Mouse (Mus musculus) liver, embryonic 14.5 days (tissue): Measurements from ENCODE around the gene Gm45062. TPM values are rescaled to one million over a fixed set of nuclear protein-coding genes. Genes with fewer than 3 reads are reported as not detected.
"Not testable (repeated sequence)": the region's sequence is repeated elsewhere in the genome, so short reads cannot be mapped to it uniquely, and the experiment has no call there.

Experiments
- ATAC-seq: fragments of 200-750 bp; cut with Nextera tagmentation; 2 replicates; pipeline ENCODE4 v1.8.0; 2017; ENCODE audit warnings: moderate number of reproducible peaks, mild to moderate bottlenecking, moderate library complexity; ENCODE audit not compliant: insufficient read depth
- DNase-seq, 3 experiments: peaks; one replicate each; pipeline ENCODE4 v3.0.0-alpha.2; 2012 to 2013; ENCODE audit warnings: low read depth in 3 of 3, low spot score in 3 of 3
- H3K27ac ChIP-seq: fragments of 300-500 bp; sonication (generic); 2 replicates; pipeline ENCODE4 v1.5.1; 2014; ENCODE audit warnings: moderate library complexity, mild to moderate bottlenecking, control low read depth, inconsistent platforms
- H3K27me3 ChIP-seq: fragments of 300-500 bp; sonication (generic); 2 replicates; pipeline ENCODE4 v1.6.1; 2014; ENCODE audit warnings: mild to moderate bottlenecking, low read length, moderate library complexity; ENCODE audit not compliant: control insufficient read depth, insufficient read depth
- H3K36me3 ChIP-seq: fragments of 300-500 bp; sonication (generic); replicated peaks from 2 replicates; pipeline ENCODE4 v1.6.1; 2014; ENCODE audit warnings: low read depth; ENCODE audit not compliant: control insufficient read depth, insufficient read depth
- H3K4me1 ChIP-seq, 2 experiments: fragments of 200-500 bp in 1 of 2; fragments of 300-500 bp in 1 of 2; sonication (generic) in 1 of 2; replicated peaks; 2 replicates each; pipeline ENCODE4 v1.6.1; 2012 to 2014; ENCODE audit warnings: antibody characterized with exemption in 1 of 2, inconsistent platforms in 1 of 2, low read length in 1 of 2; ENCODE audit not compliant: control insufficient read depth in 2 of 2, insufficient read depth in 2 of 2
- H3K4me2 ChIP-seq: fragments of 300-500 bp; sonication (generic); 2 replicates; pipeline ENCODE4 v1.6.1; 2014; ENCODE audit warnings: low read depth, mild to moderate bottlenecking, control low read depth, moderate library complexity
- H3K4me3 ChIP-seq, 2 experiments: fragments of 200-500 bp in 1 of 2; fragments of 300-500 bp in 1 of 2; sonication (generic) in 1 of 2; 2 replicates each; pipeline ENCODE4 v1.5.1; 2012 to 2014; ENCODE audit warnings: low read depth in 2 of 2, low read length in 2 of 2, mild to moderate bottlenecking in 2 of 2, control low read depth in 1 of 2, inconsistent platforms in 1 of 2, moderate library complexity in 1 of 2; ENCODE audit not compliant: insufficient read depth in 1 of 2
- H3K9ac ChIP-seq: fragments of 300-500 bp; sonication (generic); replicated peaks from 2 replicates; pipeline ENCODE4 v1.6.1; 2014; ENCODE audit warnings: mild to moderate bottlenecking, control low read depth, moderate library complexity
- H3K9me3 ChIP-seq: fragments of 300-500 bp; sonication (generic); 2 replicates; pipeline ENCODE4 v1.6.1; 2016; ENCODE audit warnings: low read length, mixed read lengths; ENCODE audit not compliant: control insufficient read depth
- CTCF ChIP-seq: IDR thresholded peaks from 2 replicates; pipeline ENCODE4 v1.5.1; 2016; ENCODE audit warnings: antibody characterized with exemption, low read depth, control low read depth
- EP300 ChIP-seq: IDR thresholded peaks from 2 replicates; pipeline ENCODE4 v1.6.1; 2016; ENCODE audit warnings: antibody characterized with exemption, low read depth
- WGBS: fragments of 180-500 bp; shearing (Covaris S2); extraction: QIAGEN DNeasy Blood & Tissue Kit; methylation state at CpG from one replicate; pipeline ENCODE4 v1.1.7; 2014; ENCODE audit not compliant: insufficient replicate concordance; 5-methylcytosine and 5-hydroxymethylcytosine counted together
- polyA plus RNA-seq, 2 experiments: library from polyadenylated mRNA; depleted of rRNA in 1 of 2; stranded (reverse) in 1 of 2; unstranded in 1 of 2; fragments of >200 nt; fragmentation: Nextera tagmentation in 1 of 2; extraction: Ambion mirVana in 1 of 2; gene quantifications; 2 replicates each; pipeline versions ENCODE4 v1.2.1 to v1.2.3; 2012 to 2014

Gene Gm45062
- polyA plus RNA-seq, 2 experiments: 0.86 to 1.9 TPM

GRCm38 (mm10) chr6:8312554-8312953 lies 53.3 kb downstream of the Gm45062 start:
- no peak overlapping the region for H3K4me3 ChIP-seq
- no peak overlapping the region for H3K9ac ChIP-seq
- WGBS: 72% methylated on average over 2 of the region's 2 CpGs
- H3K4me1 ChIP-seq: no peaks in the 10 kb centered on the region
- TF ChIP-seq CTCF: no peak
- no peak for TF ChIP-seq EP300
- H3K27me3 ChIP-seq: no peaks in the 10 kb centered on the region
- H3K27ac ChIP-seq: no peak overlapping the region
- no peaks in the 10 kb centered on the region for H3K9me3 ChIP-seq
- DNase-seq (no peak), ATAC-seq (no peak)
- no peaks in the 10 kb centered on the region for H3K36me3 ChIP-seq
- no peak overlapping the region for H3K4me2 ChIP-seq

DNA sequence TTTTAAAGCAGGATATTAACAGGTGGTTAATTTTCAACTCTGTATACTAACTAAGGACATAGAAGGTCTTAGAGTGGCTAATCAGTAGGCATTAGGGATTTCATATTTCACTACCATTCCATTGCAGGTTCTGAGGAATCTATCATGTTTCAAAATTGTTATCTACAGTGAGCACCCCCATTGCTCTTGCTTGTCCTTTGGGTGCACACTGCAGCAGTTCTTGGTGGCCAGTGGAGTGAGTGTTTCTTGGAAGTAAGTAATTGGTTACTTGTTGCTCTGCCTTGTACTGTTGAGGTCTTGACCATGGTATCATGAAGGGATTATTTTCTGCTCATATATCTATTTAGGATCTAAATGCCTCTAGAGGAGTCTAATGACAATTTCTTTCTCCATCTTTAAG lies 57.0 kb downstream of the Gm45062 start:
- no peaks in the 10 kb centered on the region for H3K27me3 ChIP-seq
- no peaks in the 10 kb centered on the region for H3K36me3 ChIP-seq
- no peak overlapping the region for H3K4me2 ChIP-seq
- H3K4me3 ChIP-seq: no peak overlapping the region
- DNase-seq (peak in 1 of 3 experiments; percentile 59), ATAC-seq (no peak)
- no peaks in the 10 kb centered on the region for H3K4me1 ChIP-seq
- no peak overlapping the region for H3K9ac ChIP-seq
- no peak for TF ChIP-seq EP300
- no peak for TF ChIP-seq CTCF
- no peaks in the 10 kb centered on the region for H3K9me3 ChIP-seq
- no peak overlapping the region for H3K27ac ChIP-seq

GRCm38 (mm10) chr6:8319591-8319990 lies 60.3 kb downstream of the Gm45062 start:
- no peaks in the 10 kb centered on the region for H3K9me3 ChIP-seq
- no peak for DNase-seq
- 81% methylated on average over 2 of the region's 2 CpGs for WGBS
- no peak overlapping the region for H3K9ac ChIP-seq
- no peak overlapping the region for H3K4me2 ChIP-seq
- no peaks in the 10 kb centered on the region for H3K4me1 ChIP-seq
- TF ChIP-seq CTCF (no peak), EP300 (no peak)
- no peak overlapping the region for H3K4me3 ChIP-seq
- no peaks in the 10 kb centered on the region for H3K36me3 ChIP-seq
- no peak for ATAC-seq
- no peaks in the 10 kb centered on the region for H3K27me3 ChIP-seq
- no peak overlapping the region for H3K27ac ChIP-seq

GRCm38 (mm10) chr6:8331496-8331895 lies 72.2 kb downstream of the Gm45062 start:
- H3K27ac ChIP-seq, H3K4me1 ChIP-seq, ATAC-seq, H3K27me3 ChIP-seq, DNase-seq, H3K9me3 ChIP-seq, H3K9ac ChIP-seq, H3K36me3 ChIP-seq, H3K4me3 ChIP-seq, H3K4me2 ChIP-seq: not testable (repeated sequence)
- WGBS: 81% methylated on average over 3 of the region's 3 CpGs

DNA sequence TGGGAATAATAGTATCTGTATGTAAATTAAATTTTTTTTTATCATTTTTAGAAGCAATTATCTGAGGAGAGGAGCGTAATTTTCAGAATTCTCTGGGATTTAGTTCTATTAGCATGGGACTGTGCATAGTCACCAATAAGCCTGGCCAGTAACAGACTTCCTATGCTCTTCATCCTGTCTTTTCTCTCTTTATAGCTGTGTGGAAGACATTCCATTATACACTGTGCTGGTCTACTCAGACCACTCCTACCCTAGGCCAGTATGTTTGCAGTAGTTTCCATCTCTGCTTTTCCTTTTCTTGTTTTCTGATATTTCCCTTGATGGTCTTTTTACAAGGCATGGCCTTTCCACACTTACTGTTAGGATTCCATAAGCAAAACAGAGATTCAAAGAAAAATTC lies 74.1 kb downstream of the Gm45062 start:
- Histone ChIP-seq H3K4me1 (no peaks in the 10 kb centered on the region), H3K4me3 (no peak overlapping the region), H3K36me3 (no peaks in the 10 kb centered on the region), H3K27ac (no peak overlapping the region), H3K4me2 (no peak overlapping the region), H3K27me3 (no peaks in the 10 kb centered on the region), H3K9ac (no peak overlapping the region), H3K9me3 (no peaks in the 10 kb centered on the region)
- no peak for TF ChIP-seq EP300
- no peak for TF ChIP-seq CTCF
- 85% methylated on average over 1 of the region's 1 CpGs for WGBS
- no peak for ATAC-seq
- no peak for DNase-seq
